Mouse (Mus musculus) urinary bladder, adult 18-20 months (tissue): ENCODE data around the gene Agpat1.
A peak's percentile ranks its signal among the peaks of the same experiment; 100 is the strongest.

ENCODE experiments used
- DNase-seq, 2 experiments: peaks; one replicate each; pipeline ENCODE4 v3.0.0; 2022; ENCODE audit warnings: low spot score in 2 of 2, mixed read lengths in 2 of 2

Gene Agpat1

GRCm38 (mm10) chr17:34606186-34607039 is 2.4 kb downstream of the Agpat1 start:
- no peak for DNase-seq

- DNase-seq: no peak
Observed at GRCm38 (mm10) chr17:34607997-34608396, 3.9 kb downstream of the Agpat1 start.

GRCm38 (mm10) chr17:34611050-34611449 is 7.0 kb downstream of the Agpat1 start:
- no peak for DNase-seq

GRCm38 (mm10) chr17:34613054-34613645 is 9.1 kb downstream of the Agpat1 start:
- no peak for DNase-seq

GRCm38 (mm10) chr17:34613830-34614229 is 9.8 kb downstream of the Agpat1 start:
- no peak for DNase-seq

GRCm38 (mm10) chr17:34615871-34616270 is 11.8 kb downstream of the Agpat1 start, which contains the start of gene Egfl8:
Gene Egfl8, minus strand, starts transcription at chr17:34615971.
- DNase-seq: no peak

GRCm38 (mm10) chr17:34618999-34619398 is 14.9 kb downstream of the Agpat1 start:
- DNase-seq: peak in 1 of 2 experiments; percentile 68

- DNase-seq: no peak
Observed at GRCm38 (mm10) chr17:34621006-34621405, 16.9 kb downstream of the Agpat1 start.

GRCm38 (mm10) chr17:34623161-34623560 is 19.1 kb downstream of the Agpat1 start:
- no peak for DNase-seq

- no peak for DNase-seq
Observed at GRCm38 (mm10) chr17:34624981-34625380, 20.9 kb downstream of the Agpat1 start.

- no peak for DNase-seq
Observed at GRCm38 (mm10) chr17:34626062-34626772, 22.2 kb downstream of the Agpat1 start.

- DNase-seq: no peak
Observed at GRCm38 (mm10) chr17:34626773-34627092, 22.7 kb downstream of the Agpat1 start.

- peak; percentile 74 to 80 for DNase-seq
Observed at GRCm38 (mm10) chr17:34627093-34627942, 23.3 kb downstream of the Agpat1 start.

- DNase-seq: no peak
Observed at GRCm38 (mm10) chr17:34627943-34628643, 24.0 kb downstream of the Agpat1 start, which contains the start of gene Ppt2. Gene Ppt2, minus strand, starts transcription at chr17:34628510.

- no peak for DNase-seq
Observed at GRCm38 (mm10) chr17:34628644-34628967, 24.5 kb downstream of the Agpat1 start.

GRCm38 (mm10) chr17:34629221-34629751 is 25.2 kb downstream of the Agpat1 start, which contains the start of gene Prrt1:
Gene Prrt1, plus strand, starts transcription at chr17:34629533.
- DNase-seq: no peak

GRCm38 (mm10) chr17:34629796-34630603 is 25.9 kb downstream of the Agpat1 start:
- no peak for DNase-seq

GRCm38 (mm10) chr17:34630761-34631301 is 26.8 kb downstream of the Agpat1 start:
- DNase-seq: no peak

GRCm38 (mm10) chr17:34631647-34632046 is 27.6 kb downstream of the Agpat1 start:
- DNase-seq: no peak
